In genomic region chr13:36529467-36530039, GRCm38 (mm10) we compare ENCODE assay signal across 16 mouse cellular contexts.
DNase-seq lines count a peak whose midpoint lies in the region; ATAC-seq and TF ChIP-seq lines count a peak whose summit lies in the region.
"Had no signal": no experiment of that assay in that cellular context is flagged by ENCODE, and none has a peak within 500 bp of the region (broad histone marks: within the 10 kb centered on the region; RNA-seq: fewer than 3 reads in every experiment).

No protein-coding gene starts in this region.

- no peak for TF ChIP-seq POLR2A in kidney, adult 2 months (IDR thresholded peaks at IDR 0.05; ENCODE audit: low read depth, low read length)

- H3K36me3 ChIP-seq in kidney, adult 2 months (ENCODE audit: control insufficient read depth, insufficient read depth, low read length), result no peaks in the 10 kb centered on the region
- no peaks in the 10 kb centered on the region for H3K36me3 ChIP-seq in intestine, embryonic 15.5 days
- no peaks in the 10 kb centered on the region for H3K36me3 ChIP-seq in limb, embryonic 11.5 days (ENCODE audit: control insufficient read depth, insufficient read depth, low read length)
- H3K36me3 ChIP-seq in forebrain, embryonic 10.5 days (replicated peaks), result no peaks in the 10 kb centered on the region
- H3K36me3 ChIP-seq: midbrain, embryonic 12.5 days had no signal

- peak; percentile 70 for DNase-seq in kidney, adult 2 months
- no peak for DNase-seq in kidney, postnatal 4 days
- peak; percentile 87 for DNase-seq in MN1 (ENCODE audit: low spot score)
- peak; percentile 27 for DNase-seq in limb, embryonic 11.5 days (ENCODE audit: low spot score)
- DNase-seq in forebrain, embryonic 10.5 days (ENCODE audit: extremely low spot score, low spot score), result no peak
- no peak for DNase-seq in spleen, postnatal 36 days (ENCODE audit: low spot score in 2 of 2)
- DNase-seq in thymus, postnatal 10 days (ENCODE audit: low spot score in 2 of 2), result no peak
- DNase-seq: adrenal gland, postnatal 10 days; cerebellum, adult 18-20 months; gastrocnemius, postnatal 25 days; thymus, postnatal 4 days had no signal

- H3K4me2 ChIP-seq in intestine, embryonic 15.5 days (replicated peaks), result no peak overlapping the region
- H3K4me2 ChIP-seq in limb, embryonic 11.5 days (ENCODE audit: low read depth, severe bottlenecking), result no peak overlapping the region
- H3K4me2 ChIP-seq: midbrain, embryonic 12.5 days had no signal

- H3K4me1 ChIP-seq in kidney, adult 2 months (ENCODE audit: control insufficient read depth, insufficient read depth, low read length), result no peaks in the 10 kb centered on the region; the same call in 1 of the 2 replicates
- H3K4me1 ChIP-seq in intestine, embryonic 15.5 days (replicated peaks), result 0 out of 2 replicates have a peak, but pooled peaks cover 2% of the 10 kb centered on the region
- H3K4me1 ChIP-seq in limb, embryonic 11.5 days (ENCODE audit: control insufficient read depth, insufficient read depth, low read length), result peaks cover 3% of the 10 kb centered on the region; the same call in 1 of the 2 replicates
- H3K4me1 ChIP-seq in forebrain, embryonic 10.5 days, result peaks cover 13% of the 10 kb centered on the region
- H3K4me1 ChIP-seq: midbrain, embryonic 12.5 days had no signal

- ATAC-seq in intestine, embryonic 15.5 days, result peak; percentile 57; the same call in 1 of the 2 replicates
- ATAC-seq in limb, embryonic 11.5 days (ENCODE audit: insufficient number of reproducible peaks, low FRiP score, low TSS enrichment, low read depth), result peak; percentile 80
- ATAC-seq: hindbrain, postnatal 0 days had no signal

- H3K9ac ChIP-seq in intestine, embryonic 15.5 days, result no peak overlapping the region
- H3K9ac ChIP-seq in limb, embryonic 11.5 days (ENCODE audit: low read length), result no peak overlapping the region
- H3K9ac ChIP-seq: liver, embryonic 14.5 days; midbrain, embryonic 12.5 days had no signal

- no peak overlapping the region for H3K4me3 ChIP-seq in kidney, adult 2 months (ENCODE audit: insufficient read depth, low read depth, low read length)
- no peak overlapping the region for H3K4me3 ChIP-seq in intestine, embryonic 15.5 days (replicated peaks)
- no peak overlapping the region for H3K4me3 ChIP-seq in limb, embryonic 11.5 days (ENCODE audit: low read depth, low read length)
- no peak overlapping the region for H3K4me3 ChIP-seq in forebrain, embryonic 10.5 days
- H3K4me3 ChIP-seq: midbrain, embryonic 12.5 days had no signal

- WGBS in kidney, adult 2 months, result 58% methylated on average over 5 of the region's 5 CpGs
- 37% methylated on average over 5 of the region's 5 CpGs for whole genome bisulfite sequencing in intestine, embryonic 15.5 days
- 49% methylated on average over 5 of the region's 5 CpGs for WGBS in limb, embryonic 11.5 days
- WGBS in forebrain, embryonic 10.5 days, result 89% methylated on average over 5 of the region's 5 CpGs

- H3K27ac ChIP-seq in kidney, adult 2 months (ENCODE audit: insufficient read depth, low read depth, low read length), result 0 out of 2 replicates have a peak overlapping the region, but pooled peaks have one; percentile 19
- H3K27ac ChIP-seq in intestine, embryonic 15.5 days, result no peak overlapping the region; the same call in 1 of the 2 replicates
- H3K27ac ChIP-seq in limb, embryonic 11.5 days (replicated peaks; ENCODE audit: low read depth, low read length), result no peak overlapping the region
- no peak overlapping the region for H3K27ac ChIP-seq in forebrain, embryonic 10.5 days
- H3K27ac ChIP-seq: hindbrain, postnatal 0 days; liver, embryonic 14.5 days; macrophage; midbrain, embryonic 12.5 days had no signal

- no peak for TF ChIP-seq CTCF in kidney, adult 2 months (conservative IDR thresholded peaks at IDR 0.05; ENCODE audit: insufficient read depth, insufficient read length, low read depth, low read length)

- H3K27me3 ChIP-seq in kidney, adult 2 months (replicated peaks; ENCODE audit: control insufficient read depth, insufficient read depth, low read length), result no peaks in the 10 kb centered on the region
- H3K27me3 ChIP-seq in intestine, embryonic 15.5 days (replicated peaks), result no peaks in the 10 kb centered on the region
- no peaks in the 10 kb centered on the region for H3K27me3 ChIP-seq in limb, embryonic 11.5 days (ENCODE audit: control insufficient read depth, insufficient read depth, low read length)
- H3K27me3 ChIP-seq in forebrain, embryonic 10.5 days (ENCODE audit: poor library complexity, severe bottlenecking), result no peaks in the 10 kb centered on the region
- H3K27me3 ChIP-seq: midbrain, embryonic 12.5 days had no signal

- no peaks in the 10 kb centered on the region for H3K9me3 ChIP-seq in intestine, embryonic 15.5 days
- no peaks in the 10 kb centered on the region for H3K9me3 ChIP-seq in limb, embryonic 11.5 days (ENCODE audit: control insufficient read depth, low read length)
- H3K9me3 ChIP-seq in forebrain, embryonic 10.5 days, result no peaks in the 10 kb centered on the region; the same call in 1 of the 2 replicates
- H3K9me3 ChIP-seq: midbrain, embryonic 12.5 days had no signal

Comparison
In these comparisons a context has a peak if more than half of its experiments do, and no peak if none do; other contexts are left out.
1. DNase-seq: peak in kidney, adult 2 months (single experiment), MN1 (single experiment) and limb, embryonic 11.5 days (single experiment); none in kidney, postnatal 4 days (0 of 2), forebrain, embryonic 10.5 days (single experiment), spleen, postnatal 36 days (0 of 2) and thymus, postnatal 10 days (0 of 2).